ENCODE assay signal across 9 mouse cellular contexts in genomic region chr13:21715131-21715863, GRCm38 (mm10). TPM values are rescaled to one million over a fixed set of nuclear protein-coding genes. Genes with fewer than 3 reads are reported as not detected.
DNase-seq lines count a peak whose midpoint lies in the region; ATAC-seq lines count a peak whose summit lies in the region.
"Had no signal": no experiment of that assay in that cellular context is flagged by ENCODE, and none has a peak within 500 bp of the region (broad histone marks: within the 10 kb centered on the region; RNA-seq: fewer than 3 reads in every experiment).

No protein-coding gene starts in this region.

- H3K36me3 ChIP-seq in embryonic facial prominence, embryonic 12.5 days = no peaks in the 10 kb centered on the region
- H3K36me3 ChIP-seq in midbrain, embryonic 14.5 days (ENCODE audit: control insufficient read depth, insufficient read depth, low read length) = no peaks in the 10 kb centered on the region

- DNase-seq in layer of hippocampus, postnatal 10 days (ENCODE audit: low spot score in 2 of 2) = peak; percentile 15 to 27
- no peak for DNase-seq in layer of hippocampus, adult 9-10 months (ENCODE audit: low spot score)
- DNase-seq in MEL-GATA-1-ER (ENCODE audit: extremely low read depth, low read depth) = peak; percentile 66
- peak; percentile 73 for DNase-seq in induced T-regulatory cell, adult 2 months (ENCODE audit: low read depth)
- peak; percentile 40 for DNase-seq in midbrain, embryonic 14.5 days
- DNase-seq in urinary bladder, postnatal 14 days (ENCODE audit: low spot score) = no peak
- DNase-seq in testis, postnatal 14 days (ENCODE audit: low spot score) = no peak

- under 1% methylated on average over 22 of the region's 22 CpGs for WGBS in embryonic facial prominence, embryonic 12.5 days
- under 1% methylated on average over 22 of the region's 22 CpGs for WGBS in midbrain, embryonic 14.5 days

- peak overlapping the region; percentile 85 for H3K4me2 ChIP-seq in embryonic facial prominence, embryonic 12.5 days (replicated peaks)
- H3K4me2 ChIP-seq in midbrain, embryonic 14.5 days (ENCODE audit: low read length) = peak overlapping the region; percentile 89

- H3K27me3 ChIP-seq in embryonic facial prominence, embryonic 12.5 days = no peaks in the 10 kb centered on the region
- no peaks in the 10 kb centered on the region for H3K27me3 ChIP-seq in midbrain, embryonic 14.5 days (ENCODE audit: control insufficient read depth, insufficient read depth, low read length)

- peak overlapping the region; percentile 98 for H3K27ac ChIP-seq in embryonic facial prominence, embryonic 12.5 days
- peak overlapping the region; percentile 6; the same call in 1 of the 2 replicates for H3K27ac ChIP-seq in midbrain, embryonic 14.5 days (replicated peaks; ENCODE audit: low read depth, low read length)

- H3K4me1 ChIP-seq in embryonic facial prominence, embryonic 12.5 days = peaks cover 19% of the 10 kb centered on the region
- peaks cover 24% of the 10 kb centered on the region for H3K4me1 ChIP-seq in midbrain, embryonic 14.5 days (ENCODE audit: control insufficient read depth, insufficient read depth, low read length)

- peak overlapping the region; percentile 66 for H3K9ac ChIP-seq in embryonic facial prominence, embryonic 12.5 days
- H3K9ac ChIP-seq in midbrain, embryonic 14.5 days (replicated peaks; ENCODE audit: low read length) = no peak overlapping the region; the same call in 1 of the 2 replicates

- no peaks in the 10 kb centered on the region for H3K9me3 ChIP-seq in embryonic facial prominence, embryonic 12.5 days
- no peaks in the 10 kb centered on the region for H3K9me3 ChIP-seq in midbrain, embryonic 14.5 days (ENCODE audit: control insufficient read depth, low read length)

- ATAC-seq in embryonic facial prominence, embryonic 12.5 days (ENCODE audit: insufficient number of reproducible peaks, insufficient read depth, low FRiP score, low TSS enrichment) = no peak
- no peak for ATAC-seq in midbrain, embryonic 14.5 days (ENCODE audit: low FRiP score, low TSS enrichment)

- H3K4me3 ChIP-seq in embryonic facial prominence, embryonic 12.5 days = peak overlapping the region; percentile 49
- H3K4me3 ChIP-seq in midbrain, embryonic 14.5 days (replicated peaks; ENCODE audit: low read depth, low read length) = peak overlapping the region; percentile 42

RNA-seq across cellular contexts. Expression of gene Hist1h2bl, which starts 0.6 kb away (rescaled TPM):
- 10 to 100 TPM; 55.7 to 83.1 TPM for total RNA-seq in layer of hippocampus, postnatal 10 days (2021)
- 3.1 and 3.6 TPM in 2 replicates for polyA plus RNA-seq in embryonic facial prominence, embryonic 12.5 days (2016; fragmentation: Nextera tagmentation; extraction: Ambion mirVana)
- polyA plus RNA-seq in midbrain, embryonic 14.5 days (2014; fragmentation: Nextera tagmentation; extraction: Ambion mirVana) = 1.2 TPM in 1 of 2 replicates, not detected in the other

RNA-seq across cellular contexts. Expression of gene Hist1h2ai, which starts 0.9 kb away (rescaled TPM):
- total RNA-seq in layer of hippocampus, postnatal 10 days (2021) = 10 to 100 TPM; 69.8 to 77.4 TPM
- 41.3 and 50.1 TPM in 2 replicates for polyA plus RNA-seq in embryonic facial prominence, embryonic 12.5 days (2016; fragmentation: Nextera tagmentation; extraction: Ambion mirVana)
- polyA plus RNA-seq in midbrain, embryonic 14.5 days (2014; fragmentation: Nextera tagmentation; extraction: Ambion mirVana) = 13.6 and 22.1 TPM in 2 replicates

RNA-seq across cellular contexts. Expression of gene Hist1h3h, which starts 2.2 kb away (rescaled TPM):
- total RNA-seq in layer of hippocampus, postnatal 10 days (2021) = 100 to 1,000 TPM; 100 to 141 TPM
- 17.9 and 30.8 TPM in 2 replicates for polyA plus RNA-seq in embryonic facial prominence, embryonic 12.5 days (2016; fragmentation: Nextera tagmentation; extraction: Ambion mirVana)
- polyA plus RNA-seq in midbrain, embryonic 14.5 days (2014; fragmentation: Nextera tagmentation; extraction: Ambion mirVana) = 2.9 and 6.0 TPM in 2 replicates

RNA-seq across cellular contexts. Expression of gene Hist1h2bm, which starts 6.5 kb away (rescaled TPM):
- total RNA-seq in layer of hippocampus, postnatal 10 days (2021) = 10 to 100 TPM; 17.6 to 20.3 TPM
- polyA plus RNA-seq in embryonic facial prominence, embryonic 12.5 days (2016; fragmentation: Nextera tagmentation; extraction: Ambion mirVana) = 8.3 and 8.9 TPM in 2 replicates
- 1.1 and 1.4 TPM in 2 replicates for polyA plus RNA-seq in midbrain, embryonic 14.5 days (2014; fragmentation: Nextera tagmentation; extraction: Ambion mirVana)

RNA-seq across cellular contexts. Expression of gene Olfr1359, which starts 17.4 kb away (rescaled TPM):
- total RNA-seq in layer of hippocampus, postnatal 10 days (2021) = not detected
- polyA plus RNA-seq in embryonic facial prominence, embryonic 12.5 days (2016; fragmentation: Nextera tagmentation; extraction: Ambion mirVana) = not detected in 2 replicates
- not detected in 2 replicates for polyA plus RNA-seq in midbrain, embryonic 14.5 days (2014; fragmentation: Nextera tagmentation; extraction: Ambion mirVana)
- total RNA-seq: layer of hippocampus, postnatal 25 days had no signal

Comparison
In these comparisons a context has a peak if more than half of its experiments do, and no peak if none do; other contexts are left out.
1. DNase-seq: peak in layer of hippocampus, postnatal 10 days (2 of 2), MEL-GATA-1-ER (single experiment), induced T-regulatory cell, adult 2 months (single experiment) and midbrain, embryonic 14.5 days (single experiment); none in layer of hippocampus, adult 9-10 months (single experiment), urinary bladder, postnatal 14 days (single experiment) and testis, postnatal 14 days (single experiment).